Mouse (Mus musculus) forebrain, embryonic 13.5 days (tissue): Measurements from ENCODE around the gene Hist1h3e. TPM values are rescaled to one million over a fixed set of nuclear protein-coding genes. Genes with fewer than 3 reads are reported as not detected.

ENCODE experiments used
- ATAC-seq: fragments of 200-750 bp; cut with Nextera tagmentation; 2 replicates; pipeline ENCODE4 v1.8.0; 2017
- H3K27ac ChIP-seq: fragments of 300-500 bp; sonication (generic); 2 replicates; pipeline ENCODE4 v1.5.1; 2015; ENCODE audit warnings: inconsistent platforms, mild to moderate bottlenecking, moderate library complexity
- H3K27me3 ChIP-seq: fragments of 300-500 bp; sonication (generic); 2 replicates; pipeline ENCODE4 v1.6.1; 2015; ENCODE audit warnings: mild to moderate bottlenecking, inconsistent platforms
- H3K36me3 ChIP-seq: fragments of 300-500 bp; sonication (generic); 2 replicates; pipeline ENCODE4 v1.6.1; 2015; ENCODE audit warnings: mild to moderate bottlenecking, inconsistent platforms; ENCODE audit not compliant: poor library complexity, severe bottlenecking
- H3K4me1 ChIP-seq: fragments of 300-500 bp; sonication (generic); 2 replicates; pipeline ENCODE4 v1.6.1; 2015; ENCODE audit warnings: inconsistent platforms
- H3K4me2 ChIP-seq: fragments of 300-500 bp; sonication (generic); 2 replicates; pipeline ENCODE4 v1.6.1; 2015; ENCODE audit warnings: inconsistent platforms, mild to moderate bottlenecking, moderate library complexity
- H3K4me3 ChIP-seq: fragments of 300-500 bp; sonication (generic); 2 replicates; pipeline ENCODE4 v1.5.1; 2015; ENCODE audit warnings: mild to moderate bottlenecking, inconsistent platforms
- H3K9ac ChIP-seq: fragments of 300-500 bp; sonication (generic); 2 replicates; pipeline ENCODE4 v1.6.1; 2015; ENCODE audit warnings: mild to moderate bottlenecking, inconsistent platforms
- H3K9me3 ChIP-seq: fragments of 300-500 bp; sonication (generic); replicated peaks from 2 replicates; pipeline ENCODE4 v1.6.1; 2016; ENCODE audit warnings: inconsistent platforms
- WGBS: fragments of 180-500 bp; shearing (Covaris S2); methylation state at CpG from one replicate; pipeline ENCODE4 v1.1.7; 2015; 5-methylcytosine and 5-hydroxymethylcytosine counted together
- microRNA-seq: library from miRNA; unstranded; fragments of <30 nt; microRNA quantifications from one replicate; pipeline ENCODE4, GENCODE M21; 2016
- polyA plus RNA-seq: library from polyadenylated mRNA; unstranded; fragments of >200 nt; fragmentation: Nextera tagmentation; extraction: Ambion mirVana; gene quantifications from 2 replicates; pipeline ENCODE4 v1.2.1, GENCODE M21; 2015

The Hist1h3e gene
- polyA plus RNA-seq, 1 experiment from 2014 or later, result 6.9 TPM

DNA sequence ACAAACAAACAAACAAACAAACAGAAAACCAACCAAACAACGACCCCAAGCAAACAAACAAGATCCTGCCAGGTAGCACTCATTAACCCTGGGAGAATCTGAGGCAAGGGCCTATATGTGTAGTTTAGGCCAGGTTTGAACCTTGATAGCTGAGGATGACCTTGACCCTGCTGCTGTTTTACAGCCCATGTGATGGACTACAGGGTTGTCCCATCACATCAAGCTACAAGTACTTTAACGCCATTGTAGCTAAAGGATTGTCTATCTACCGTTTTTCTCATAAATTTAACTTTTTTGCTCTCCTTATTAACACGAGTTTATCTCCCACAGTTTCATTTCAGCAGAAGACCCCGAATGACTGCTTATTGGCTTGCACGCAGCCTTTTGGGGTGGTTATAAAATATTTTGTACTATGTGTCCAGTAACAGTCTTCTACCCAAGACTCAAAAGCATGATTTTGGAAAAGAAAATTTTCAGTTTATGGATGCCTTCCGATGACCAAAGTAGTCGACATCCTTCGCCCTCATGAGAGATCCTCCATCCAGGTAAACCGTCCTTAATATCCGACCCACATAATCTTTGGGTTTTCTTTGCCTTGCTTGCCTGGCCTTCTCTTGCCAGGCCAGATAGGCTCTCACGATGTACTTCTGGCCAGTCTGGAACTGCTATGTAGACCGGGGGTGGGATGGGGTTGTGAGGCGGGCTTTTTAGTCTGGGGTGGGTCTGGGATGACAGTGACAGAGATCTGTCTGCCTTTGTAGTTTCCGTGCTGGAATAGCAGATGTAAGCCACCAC, 46.1 kb downstream of the Hist1h3e start:
- Histone ChIP-seq H3K4me1 (peaks cover 10% of the 10 kb centered on the region; the same call in 1 of the 2 replicates), H3K27ac (no peak overlapping the region), H3K9ac (peak overlapping the region; percentile 57), H3K4me3 (peak overlapping the region; percentile 50), H3K9me3 (no peaks in the 10 kb centered on the region), H3K36me3 (no peaks in the 10 kb centered on the region), H3K4me2 (peak overlapping the region; percentile 60), H3K27me3 (no peaks in the 10 kb centered on the region)
- 52% methylated on average over 15 of the region's 15 CpGs for WGBS
- ATAC-seq, result no peak

- no peak overlapping the region for H3K27ac ChIP-seq
- peaks cover 10% of the 10 kb centered on the region; the same call in 1 of the 2 replicates for H3K4me1 ChIP-seq
- H3K36me3 ChIP-seq, result no peaks in the 10 kb centered on the region
- no peak overlapping the region for H3K4me2 ChIP-seq
- WGBS, result 77% methylated on average over 5 of the region's 5 CpGs
- no peaks in the 10 kb centered on the region for H3K9me3 ChIP-seq
- no peak overlapping the region for H3K4me3 ChIP-seq
- H3K9ac ChIP-seq, result no peak overlapping the region
- ATAC-seq, result no peak
- no peaks in the 10 kb centered on the region for H3K27me3 ChIP-seq
Measured at GRCm38 (mm10) chr13:23515281-23515680, 46.9 kb downstream of the Hist1h3e start.

- WGBS, result 78% methylated on average over 1 of the region's 1 CpGs
- H3K9ac ChIP-seq, result no peak overlapping the region
- H3K4me3 ChIP-seq, result no peak overlapping the region
- H3K27me3 ChIP-seq, result no peaks in the 10 kb centered on the region
- H3K27ac ChIP-seq, result no peak overlapping the region
- no peak for ATAC-seq
- H3K9me3 ChIP-seq, result no peaks in the 10 kb centered on the region
- 0 out of 2 replicates have a peak, but pooled peaks cover 4% of the 10 kb centered on the region for H3K4me1 ChIP-seq
- no peak overlapping the region for H3K4me2 ChIP-seq
- H3K36me3 ChIP-seq, result no peaks in the 10 kb centered on the region
Measured at GRCm38 (mm10) chr13:23513517-23513916, 48.7 kb downstream of the Hist1h3e start.

Small RNA genes lying within 50 kb of the gene (microRNA-seq; reads per million reads assigned to microRNA genes)
- gene Gm44297 (not detected), gene Gm44359 (not detected), gene Gm44394 (not detected), gene n-TStga1 (1.1 reads per million)

Other genes starting within 250 kb of the Hist1h3e start
- 61.4 and 61.8 TPM in 2 replicates for gene Zfp322a, start 193.2 kb downstream of the Hist1h3e start, polyA plus RNA-seq
- gene Abt1, start 138.5 kb downstream of the Hist1h3e start, polyA plus RNA-seq, result 12.4 and 13.4 TPM in 2 replicates
- not detected in 2 replicates for gene Btn1a1, start 96.5 kb downstream of the Hist1h3e start, polyA plus RNA-seq
- 0.08 and 0.21 TPM in 2 replicates for gene Btn2a2, start 73.5 kb downstream of the Hist1h3e start, polyA plus RNA-seq
- 5.2 and 6.4 TPM in 2 replicates for gene Hist1h4h, start 31.3 kb downstream of the Hist1h3e start, polyA plus RNA-seq
- 9.5 and 10.0 TPM in 2 replicates for gene Hist1h2af, start 28.5 kb downstream of the Hist1h3e start, polyA plus RNA-seq
- 10.0 and 11.6 TPM in 2 replicates for gene Hist1h3g, start 26.9 kb downstream of the Hist1h3e start, polyA plus RNA-seq
- 0.76 and 0.97 TPM in 2 replicates for gene Hist1h2bh, start 19.0 kb downstream of the Hist1h3e start, polyA plus RNA-seq
- gene Hist1h3f, start 18.3 kb downstream of the Hist1h3e start, polyA plus RNA-seq, result 1.2 and 1.3 TPM in 2 replicates
- gene Hist1h4f, start 10.7 kb downstream of the Hist1h3e start, polyA plus RNA-seq, result 1.6 and 2.2 TPM in 2 replicates
- gene Hist1h1d, start 9.1 kb downstream of the Hist1h3e start, polyA plus RNA-seq, result 0.54 and 0.68 TPM in 2 replicates
- gene Hist1h2ae, start 8.9 kb upstream of the Hist1h3e start, polyA plus RNA-seq, result 120 and 139 TPM in 2 replicates
- gene Hist1h2bg, start 9.0 kb upstream of the Hist1h3e start, polyA plus RNA-seq, result 8.9 and 11.5 TPM in 2 replicates
- gene Hist1h2bf, start 11.8 kb upstream of the Hist1h3e start, polyA plus RNA-seq, result 10.3 and 11.2 TPM in 2 replicates
- 3.8 and 4.8 TPM in 2 replicates for gene Hist1h2ad, start 12.0 kb upstream of the Hist1h3e start, polyA plus RNA-seq
- gene Hist1h3d, start 13.4 kb upstream of the Hist1h3e start, polyA plus RNA-seq, result 8.8 TPM in 2 replicates
- 160 and 172 TPM in 2 replicates for gene Hist1h4d, start 19.2 kb upstream of the Hist1h3e start, polyA plus RNA-seq
- 2.6 and 2.9 TPM in 2 replicates for gene Hist1h2be, start 58.8 kb upstream of the Hist1h3e start, polyA plus RNA-seq
- 25.7 and 29.7 TPM in 2 replicates for gene Hist1h1e, start 60.2 kb upstream of the Hist1h3e start, polyA plus RNA-seq
- gene Hist1h2ac, start 121.6 kb upstream of the Hist1h3e start, polyA plus RNA-seq, result 1.0 and 1.3 TPM in 2 replicates
- 34.1 and 41.4 TPM in 2 replicates for gene Hist1h2bc, start 121.8 kb upstream of the Hist1h3e start, polyA plus RNA-seq
- not detected in 2 replicates for gene Hist1h1t, start 133.4 kb upstream of the Hist1h3e start, polyA plus RNA-seq
- 6.5 and 7.9 TPM in 2 replicates for gene Hist1h4c, start 136.1 kb upstream of the Hist1h3e start, polyA plus RNA-seq
- 2.2 and 2.8 TPM in 2 replicates for gene Hfe, start 148.5 kb upstream of the Hist1h3e start, polyA plus RNA-seq
- 17.8 and 20.5 TPM in 2 replicates for gene Hist1h1c, start 176.4 kb upstream of the Hist1h3e start, polyA plus RNA-seq
- 8.8 and 10.8 TPM in 2 replicates for gene Hist1h3c, start 183.2 kb upstream of the Hist1h3e start, polyA plus RNA-seq
- 3.0 and 5.5 TPM in 2 replicates for gene Hist1h2bb, start 184.4 kb upstream of the Hist1h3e start, polyA plus RNA-seq
- 58.6 and 70.5 TPM in 2 replicates for gene Hist1h2ab, start 188.8 kb upstream of the Hist1h3e start, polyA plus RNA-seq
- 17.0 and 19.6 TPM in 2 replicates for gene Hist1h3b, start 189.9 kb upstream of the Hist1h3e start, polyA plus RNA-seq
- 5.7 and 6.1 TPM in 2 replicates for gene Hist1h4b, start 194.6 kb upstream of the Hist1h3e start, polyA plus RNA-seq
- 0.64 and 1.1 TPM in 2 replicates for gene Hist1h4a, start 198.9 kb upstream of the Hist1h3e start, polyA plus RNA-seq
- gene Hist1h3a, start 200.0 kb upstream of the Hist1h3e start, polyA plus RNA-seq, result 6.3 and 7.2 TPM in 2 replicates
- gene Hist1h1a, start 201.3 kb upstream of the Hist1h3e start, polyA plus RNA-seq, result 4.6 and 6.0 TPM in 2 replicates
- 0.08 TPM in 1 of 2 replicates, not detected in the other for gene Trim38, start 207.5 kb upstream of the Hist1h3e start, polyA plus RNA-seq
- not detected in 2 replicates for gene Slc17a2, start 244.6 kb upstream of the Hist1h3e start, polyA plus RNA-seq